Mouse (Mus musculus) spleen, adult 2 months (tissue): ENCODE data around the gene Cradd.

Experiments used
- CTCF ChIP-seq: fragments of 200-500 bp; IDR thresholded peaks from 2 replicates; pipeline ENCODE4 v1.5.1; 2011; ENCODE audit warnings: mild to moderate bottlenecking, inconsistent platforms; ENCODE audit not compliant: insufficient read depth, insufficient read length, insufficient replicate concordance; ENCODE audit errors: extremely low read depth
- POLR2A ChIP-seq: fragments of 200-500 bp; IDR thresholded peaks from 2 replicates; pipeline ENCODE4 v1.6.1; 2011; ENCODE audit warnings: low read depth, low read length, inconsistent platforms

DNA sequence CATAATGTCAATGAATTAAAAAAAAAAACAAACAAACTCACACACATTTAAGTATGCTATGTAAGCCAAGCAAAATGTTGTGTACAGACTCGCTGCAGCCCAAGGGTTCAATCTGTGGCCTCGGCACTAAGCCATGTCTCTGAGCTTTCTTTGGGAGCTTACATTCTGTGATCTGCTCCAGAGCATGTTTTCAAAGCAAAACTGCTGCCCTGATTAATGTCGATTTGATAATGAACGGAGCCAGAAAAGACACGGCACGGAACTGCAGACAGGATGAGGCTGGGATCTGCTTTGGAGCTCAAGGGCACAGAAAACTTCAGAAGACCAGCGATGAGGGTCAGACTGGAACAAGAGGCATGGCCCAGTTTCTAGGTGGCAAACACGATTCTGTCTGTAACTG is 126.6 kb downstream of the Cradd start:
- TF ChIP-seq CTCF (no peak), POLR2A (no peak)
